Mouse (Mus musculus) liver, embryonic 13.5 days (tissue): ENCODE measurements around the gene Zfp428. TPM values are rescaled to one million over a fixed set of nuclear protein-coding genes. Genes with fewer than 3 reads are reported as not detected.
"Not testable (repeated sequence)": the region's sequence is repeated elsewhere in the genome, so short reads cannot be mapped to it uniquely, and the experiment has no call there.

ENCODE experiments used
- ATAC-seq: fragments of 200-750 bp; cut with Nextera tagmentation; 2 replicates; pipeline ENCODE4 v1.8.0; 2017; ENCODE audit warnings: low read depth, mild to moderate bottlenecking, moderate number of reproducible peaks, moderate library complexity
- DNase-seq: peaks from one replicate; pipeline ENCODE4 v3.0.0; 2022
- H3K27ac ChIP-seq: fragments of 300-500 bp; sonication (generic); 2 replicates; pipeline ENCODE4 v1.5.1; 2015; ENCODE audit warnings: moderate library complexity, mild to moderate bottlenecking, inconsistent platforms
- H3K27me3 ChIP-seq: fragments of 300-500 bp; sonication (generic); 2 replicates; pipeline ENCODE4 v1.6.1; 2015; ENCODE audit warnings: mild to moderate bottlenecking, inconsistent platforms
- H3K36me3 ChIP-seq: fragments of 300-500 bp; sonication (generic); 2 replicates; pipeline ENCODE4 v1.6.1; 2015; ENCODE audit warnings: mild to moderate bottlenecking, inconsistent platforms
- H3K4me1 ChIP-seq: fragments of 300-500 bp; sonication (generic); replicated peaks from 2 replicates; pipeline ENCODE4 v1.6.1; 2015; ENCODE audit warnings: inconsistent platforms
- H3K4me2 ChIP-seq: fragments of 300-500 bp; sonication (generic); 2 replicates; pipeline ENCODE4 v1.6.1; 2015; ENCODE audit warnings: inconsistent platforms, mild to moderate bottlenecking, moderate library complexity
- H3K4me3 ChIP-seq: fragments of 300-500 bp; sonication (generic); replicated peaks from 2 replicates; pipeline ENCODE4 v1.5.1; 2015; ENCODE audit warnings: mild to moderate bottlenecking, inconsistent platforms
- H3K9ac ChIP-seq: fragments of 300-500 bp; sonication (generic); 2 replicates; pipeline ENCODE4 v1.6.1; 2015; ENCODE audit warnings: mild to moderate bottlenecking, inconsistent platforms
- H3K9me3 ChIP-seq: fragments of 300-500 bp; sonication (generic); replicated peaks from 2 replicates; pipeline ENCODE4 v1.6.1; 2016; ENCODE audit warnings: inconsistent platforms
- WGBS: fragments of 180-500 bp; shearing (Covaris S2); methylation state at CpG from one replicate; pipeline ENCODE4 v1.1.7; 2015; ENCODE audit not compliant: insufficient replicate concordance; 5-methylcytosine and 5-hydroxymethylcytosine counted together
- polyA plus RNA-seq: library from polyadenylated mRNA; unstranded; fragments of >200 nt; fragmentation: Nextera tagmentation; extraction: Ambion mirVana; gene quantifications from 2 replicates; pipeline ENCODE4 v1.2.1, GENCODE M21; 2015

The Zfp428 gene
- polyA plus RNA-seq, 1 experiment from 2014 or later: 8.3 TPM

DNA sequence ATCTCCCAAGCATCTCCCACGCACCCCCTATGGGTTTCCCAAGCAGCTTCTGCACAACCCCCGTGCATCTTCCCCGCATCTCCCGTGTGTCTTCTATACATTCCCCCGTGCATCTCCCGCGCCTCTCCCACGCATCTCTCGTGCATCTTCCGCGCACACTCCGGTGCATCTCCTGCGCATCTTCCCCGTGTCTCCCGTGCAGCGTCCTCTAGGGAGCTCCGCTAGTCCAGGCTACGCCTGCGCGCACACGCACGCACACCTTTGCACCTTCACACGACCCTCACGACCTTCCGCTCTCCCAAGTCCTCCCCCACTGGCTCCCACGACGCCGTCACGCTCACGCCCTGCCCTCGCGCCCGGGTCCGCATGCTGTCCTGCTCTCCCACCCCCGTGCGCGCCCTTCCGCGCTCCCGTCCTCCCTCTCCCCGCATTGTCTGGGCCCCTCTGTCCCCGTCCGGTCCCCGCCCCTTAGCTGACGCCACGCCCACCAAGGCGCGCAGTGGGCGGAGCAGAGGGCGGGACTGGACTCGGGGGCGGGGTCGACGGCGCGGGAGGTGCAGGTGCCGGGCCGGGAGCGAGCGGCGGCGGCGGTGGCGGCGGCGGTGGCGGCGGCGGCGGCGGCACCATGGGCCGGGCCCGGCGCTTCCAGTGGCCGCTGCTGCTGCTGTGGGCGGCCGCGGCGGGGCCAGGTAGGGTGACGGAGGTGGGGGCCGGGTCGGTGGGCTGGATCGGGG lies 25.2 kb upstream of the Zfp428 start, which contains the start of gene Cadm4:
TSS of gene Cadm4 (plus strand) at position 550 of the 734 bp plus-strand sequence.
- DNase-seq: peak; percentile 71
- peak within 1 kb of the TSS; percentile 43 for H3K9ac ChIP-seq
- H3K9me3 ChIP-seq: 0 out of 2 replicates have a peak, but pooled peaks cover 3% of the 10 kb centered on the region
- H3K4me2 ChIP-seq: peak within 1 kb of the TSS; percentile 75
- no peak within 1 kb of the TSS for H3K27ac ChIP-seq
- peaks cover 78% of the 10 kb centered on the region for H3K27me3 ChIP-seq
- H3K4me1 ChIP-seq: peaks cover 17% of the 10 kb centered on the region
- peak within 1 kb of the TSS; percentile 59 for H3K4me3 ChIP-seq
- no peaks in the 10 kb centered on the region for H3K36me3 ChIP-seq
- ATAC-seq: peak; percentile 77
- WGBS: under 1% methylated on average over 64 of the region's 83 CpGs

- 2% methylated on average over 23 of the region's 38 CpGs for WGBS
- H3K27me3 ChIP-seq: peaks cover 78% of the 10 kb centered on the region
These were observed 24.4 kb upstream of the Zfp428 start for GRCm38 (mm10) chr7:24482208-24483020.

GRCm38 (mm10) chr7:24483291-24483690 lies 23.5 kb upstream of the Zfp428 start:
- Histone ChIP-seq H3K27me3 (peaks cover 78% of the 10 kb centered on the region), H3K4me1 (peaks cover 20% of the 10 kb centered on the region)
- WGBS: 32% methylated on average over 6 of the region's 6 CpGs
- DNase-seq, H3K9me3 ChIP-seq, H3K9ac ChIP-seq, ATAC-seq, H3K4me2 ChIP-seq, H3K27ac ChIP-seq, H3K4me3 ChIP-seq, H3K36me3 ChIP-seq: not testable (repeated sequence)

More at GRCm38 (mm10) chr7:24482208-24483020, 24.4 kb upstream of the Zfp428 start:
- DNase-seq (no peak), ATAC-seq (no peak)
- peak overlapping the region; percentile 75 for H3K4me2 ChIP-seq
- peaks cover 20% of the 10 kb centered on the region for H3K4me1 ChIP-seq
- no peaks in the 10 kb centered on the region for H3K36me3 ChIP-seq
- 0 out of 2 replicates have a peak, but pooled peaks cover 3% of the 10 kb centered on the region for H3K9me3 ChIP-seq
- no peak overlapping the region for H3K27ac ChIP-seq
- H3K9ac ChIP-seq: peak overlapping the region; percentile 41
- peak overlapping the region; percentile 59 for H3K4me3 ChIP-seq

- peaks cover 60% of the 10 kb centered on the region for H3K27me3 ChIP-seq
- no peak overlapping the region for H3K4me3 ChIP-seq
- no peak overlapping the region for H3K4me2 ChIP-seq
- DNase-seq (no peak), ATAC-seq (no peak)
- H3K36me3 ChIP-seq: no peaks in the 10 kb centered on the region
- peaks cover 20% of the 10 kb centered on the region for H3K4me1 ChIP-seq
- H3K9ac ChIP-seq: no peak overlapping the region
- H3K9me3 ChIP-seq: no peaks in the 10 kb centered on the region
- WGBS: 65% methylated on average over 9 of the region's 9 CpGs
- H3K27ac ChIP-seq: no peak overlapping the region
These were observed 21.3 kb upstream of the Zfp428 start for GRCm38 (mm10) chr7:24485481-24485880.

DNA sequence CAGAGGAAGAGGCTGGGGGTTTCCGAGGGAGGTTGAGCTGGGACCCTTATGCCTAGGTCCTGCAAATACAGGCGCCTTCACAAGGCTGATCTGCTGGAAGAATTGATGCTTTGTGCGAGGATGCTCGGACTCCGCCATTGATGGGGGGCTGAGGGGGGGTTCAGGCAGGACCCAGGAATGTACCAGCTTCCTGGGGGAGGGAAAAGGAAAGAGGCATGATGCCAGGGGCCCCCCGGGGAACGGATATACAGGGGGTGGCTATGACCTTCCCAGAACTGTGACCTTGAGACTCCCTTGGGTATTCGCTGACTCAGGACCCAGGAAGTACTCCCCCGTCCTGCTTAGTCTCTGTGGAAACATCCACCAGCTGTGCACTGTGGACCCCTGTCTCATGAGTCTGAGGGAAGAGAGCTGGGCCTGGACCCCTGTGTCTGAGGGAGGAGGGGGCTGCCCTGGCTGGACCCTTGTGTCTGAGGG lies 20.1 kb upstream of the Zfp428 start:
- whole genome bisulfite sequencing: 44% methylated on average over 9 of the region's 9 CpGs
- DNase-seq (no peak), ATAC-seq (0 out of 2 replicates have a peak, but pooled peaks have one; percentile 26)
- Histone ChIP-seq H3K9ac (no peak overlapping the region), H3K9me3 (no peaks in the 10 kb centered on the region), H3K36me3 (no peaks in the 10 kb centered on the region), H3K4me2 (no peak overlapping the region), H3K4me1 (peaks cover 10% of the 10 kb centered on the region), H3K27me3 (peaks cover 48% of the 10 kb centered on the region), H3K4me3 (no peak overlapping the region), H3K27ac (no peak overlapping the region)

GRCm38 (mm10) chr7:24487403-24487802 lies 19.4 kb upstream of the Zfp428 start:
- 0 out of 2 replicates have a peak, but pooled peaks cover 4% of the 10 kb centered on the region for H3K4me1 ChIP-seq
- no peak overlapping the region for H3K4me2 ChIP-seq
- peaks cover 41% of the 10 kb centered on the region for H3K27me3 ChIP-seq
- no peak for DNase-seq
- H3K9me3 ChIP-seq: no peaks in the 10 kb centered on the region
- H3K9ac ChIP-seq: no peak overlapping the region
- H3K27ac ChIP-seq: no peak overlapping the region
- ATAC-seq: peak; percentile 25; the same call in 1 of the 2 replicates
- H3K36me3 ChIP-seq: no peaks in the 10 kb centered on the region
- WGBS: 44% methylated on average over 3 of the region's 3 CpGs
- H3K4me3 ChIP-seq: no peak overlapping the region

DNA sequence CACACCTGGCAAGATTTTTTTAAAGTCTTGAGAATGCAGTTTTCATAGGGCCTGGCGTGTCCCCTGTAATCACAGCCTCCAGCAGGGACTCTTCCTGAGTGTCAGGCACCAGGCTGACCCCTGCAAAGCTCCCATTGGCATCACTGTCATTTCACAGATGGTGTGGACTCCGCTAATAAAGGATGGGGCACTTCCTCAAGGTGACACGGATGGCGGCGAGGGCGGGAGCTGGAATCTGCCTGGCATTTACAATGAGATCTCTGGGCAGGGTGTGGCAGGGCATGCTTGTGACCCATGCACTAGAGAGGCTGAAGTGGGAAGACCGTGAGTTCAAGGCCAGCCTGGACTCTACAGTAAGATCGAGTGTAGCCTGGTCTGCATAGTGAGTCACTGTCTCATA lies 18.5 kb upstream of the Zfp428 start:
- DNase-seq (no peak), ATAC-seq (no peak)
- H3K36me3 ChIP-seq: no peaks in the 10 kb centered on the region
- H3K27ac ChIP-seq: no peak overlapping the region
- H3K4me3 ChIP-seq: no peak overlapping the region
- H3K9me3 ChIP-seq: no peaks in the 10 kb centered on the region
- WGBS: 67% methylated on average over 8 of the region's 8 CpGs
- 0 out of 2 replicates have a peak, but pooled peaks cover 4% of the 10 kb centered on the region for H3K4me1 ChIP-seq
- H3K4me2 ChIP-seq: no peak overlapping the region
- peaks cover 32% of the 10 kb centered on the region for H3K27me3 ChIP-seq
- no peak overlapping the region for H3K9ac ChIP-seq

GRCm38 (mm10) chr7:24499856-24500577 lies 6.8 kb upstream of the Zfp428 start:
- no peak overlapping the region for H3K27ac ChIP-seq
- peaks cover 22% of the 10 kb centered on the region for H3K4me1 ChIP-seq
- WGBS: 13% methylated on average over 43 of the region's 43 CpGs
- no peaks in the 10 kb centered on the region for H3K9me3 ChIP-seq
- no peaks in the 10 kb centered on the region for H3K36me3 ChIP-seq
- H3K27me3 ChIP-seq: peaks cover 74% of the 10 kb centered on the region
- DNase-seq: no peak
- H3K4me2 ChIP-seq: peak overlapping the region; percentile 30
- ATAC-seq: no peak
- H3K9ac ChIP-seq: no peak overlapping the region
- 0 out of 2 replicates have a peak overlapping the region, but pooled peaks have one; percentile 11 for H3K4me3 ChIP-seq

- ATAC-seq (no peak), DNase-seq (peak; percentile 37)
- H3K4me2 ChIP-seq: no peak overlapping the region
- H3K27ac ChIP-seq: no peak overlapping the region
- no peak overlapping the region for H3K4me3 ChIP-seq
- H3K27me3 ChIP-seq: peaks cover 81% of the 10 kb centered on the region
- H3K9me3 ChIP-seq: no peaks in the 10 kb centered on the region
- H3K36me3 ChIP-seq: no peaks in the 10 kb centered on the region
- H3K4me1 ChIP-seq: peaks cover 30% of the 10 kb centered on the region
- WGBS: 15% methylated on average over 7 of the region's 7 CpGs
- no peak overlapping the region for H3K9ac ChIP-seq
These were observed 5.9 kb upstream of the Zfp428 start for GRCm38 (mm10) chr7:24500929-24501328.

GRCm38 (mm10) chr7:24501492-24501891 lies 5.3 kb upstream of the Zfp428 start:
- H3K27me3 ChIP-seq: peaks cover 84% of the 10 kb centered on the region
- H3K4me3 ChIP-seq: no peak overlapping the region
- 33% methylated on average over 21 of the region's 21 CpGs for WGBS
- no peak overlapping the region for H3K27ac ChIP-seq
- DNase-seq (peak; percentile 28), ATAC-seq (no peak)
- no peaks in the 10 kb centered on the region for H3K9me3 ChIP-seq
- no peaks in the 10 kb centered on the region for H3K36me3 ChIP-seq
- H3K9ac ChIP-seq: no peak overlapping the region
- H3K4me2 ChIP-seq: no peak overlapping the region
- H3K4me1 ChIP-seq: peaks cover 36% of the 10 kb centered on the region

DNA sequence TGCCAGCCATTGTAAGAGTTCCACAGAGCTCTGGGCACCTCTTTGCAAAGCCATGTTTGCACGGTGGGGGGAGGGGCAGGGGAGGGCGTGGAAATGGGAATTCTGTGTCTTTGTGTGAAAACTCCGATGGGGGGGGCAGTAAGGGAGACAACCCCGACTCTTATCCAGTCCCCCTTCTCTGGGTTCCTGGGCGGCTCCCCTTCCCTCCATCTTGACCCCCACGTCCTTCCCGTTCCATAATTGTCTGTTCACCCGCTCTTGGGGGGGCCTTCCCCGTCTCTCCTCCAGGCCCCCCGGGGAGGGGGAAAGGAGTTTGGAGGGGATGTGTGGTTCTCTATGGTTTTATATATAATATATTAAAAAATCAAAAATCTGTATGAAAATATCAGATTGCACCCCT lies 2.8 kb upstream of the Zfp428 start:
- DNase-seq: no peak
- H3K9ac ChIP-seq: no peak overlapping the region
- no peak overlapping the region for H3K4me3 ChIP-seq
- peak overlapping the region; percentile 29 for H3K4me2 ChIP-seq
- H3K36me3 ChIP-seq: no peaks in the 10 kb centered on the region
- peaks cover 70% of the 10 kb centered on the region for H3K27me3 ChIP-seq
- no peak for ATAC-seq
- no peak overlapping the region for H3K27ac ChIP-seq
- WGBS: 12% methylated on average over 9 of the region's 10 CpGs
- no peaks in the 10 kb centered on the region for H3K9me3 ChIP-seq
- H3K4me1 ChIP-seq: peaks cover 53% of the 10 kb centered on the region
